Mouse (Mus musculus): ENCODE results near the gene Ctsh.

- TF ChIP-seq CTCF (IDR thresholded peaks at IDR 0.05; ENCODE audit: low read depth) (no peak), EP300 (optimal IDR thresholded peaks at IDR 0.05) (no peak)
Observed at GRCm38 (mm10) chr9:90084766-90085468, 31.0 kb downstream of the Ctsh start.
